Mouse (Mus musculus): ENCODE results near the gene Armcx4.

GRCm38 (mm10) chrX:134646338-134646737, 40.0 kb upstream of the Armcx4 start:
- TF ChIP-seq CTCF (IDR thresholded peaks at IDR 0.05; ENCODE audit: borderline replicate concordance, insufficient read depth, low read length) (no peak), POLR2A (IDR thresholded peaks at IDR 0.05; ENCODE audit: low read depth, low read length) (no peak)
